Mouse (Mus musculus) adrenal gland, adult 8-10 months (tissue): ENCODE results near the gene Frmpd2. TPM values are rescaled to one million over a fixed set of nuclear protein-coding genes. Genes with fewer than 3 reads are reported as not detected.
A peak's percentile ranks its signal among the peaks of the same experiment; 100 is the strongest.
"Not testable (repeated sequence)": the region's sequence is repeated elsewhere in the genome, so short reads cannot be mapped to it uniquely, and the experiment has no call there.

Experiments
- DNase-seq: peaks from one replicate; pipeline ENCODE4 v3.0.0; 2022
- total RNA-seq, 4 experiments: library from RNA; stranded (reverse); gene quantifications; 2 replicates each; pipeline ENCODE4 v1.2.4; 2022

Frmpd2 gene
- total RNA-seq: under 1 TPM in 2 of 4 experiments, not detected in 2; 0.05 to 0.12 TPM

DNA sequence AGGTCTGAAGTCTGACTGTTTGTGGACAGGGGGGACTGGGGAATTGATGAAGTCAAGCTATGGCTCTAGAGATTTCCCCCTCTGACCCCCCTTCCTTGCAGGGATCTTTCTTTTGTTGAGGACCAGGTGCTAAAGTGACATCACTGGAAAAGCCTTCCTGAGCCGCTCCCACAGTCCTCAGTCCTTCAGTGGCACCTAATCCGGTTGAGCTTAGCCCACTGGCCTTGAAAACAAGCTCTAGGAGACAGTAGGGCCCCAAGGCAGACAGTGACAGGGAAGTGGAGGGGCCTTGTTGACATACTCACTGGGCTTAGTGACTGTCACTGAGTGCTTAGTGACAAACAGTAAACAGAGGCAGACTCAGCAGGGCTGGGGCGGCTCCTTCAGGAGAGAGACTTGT is at the start of gene Frmpd2:
Gene Frmpd2 (plus strand): TSS at position 366 of the 400 bp plus-strand sequence.
- no peak for DNase-seq

- no peak for DNase-seq
Observed at GRCm38 (mm10) chr14:33423003-33423402, 48.5 kb upstream of the Frmpd2 start.

- no peak for DNase-seq
Observed at GRCm38 (mm10) chr14:33424124-33424523, 47.4 kb upstream of the Frmpd2 start.

- DNase-seq: not testable (repeated sequence)
Observed at GRCm38 (mm10) chr14:33432485-33432884, 39.0 kb upstream of the Frmpd2 start.

GRCm38 (mm10) chr14:33443780-33444179 is 27.7 kb upstream of the Frmpd2 start:
- DNase-seq: no peak

DNA sequence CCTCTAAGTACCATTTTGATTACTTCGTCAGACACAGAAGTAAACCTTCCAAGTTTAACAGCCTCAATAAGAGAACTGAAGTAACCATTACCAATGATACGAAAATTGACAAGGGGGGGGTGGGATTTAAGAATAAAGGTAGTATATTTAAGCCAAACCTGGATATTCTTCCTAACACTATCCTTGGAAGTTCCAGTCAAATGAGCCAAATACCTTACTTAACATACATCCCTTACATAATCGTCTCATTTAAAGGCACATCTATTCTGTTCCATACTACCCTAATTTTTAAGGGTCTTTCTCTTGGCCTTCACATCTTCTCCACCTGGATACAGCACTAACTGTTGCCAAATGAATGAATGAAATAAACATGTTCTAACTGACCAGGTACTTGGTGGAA is 25.5 kb upstream of the Frmpd2 start:
- no peak for DNase-seq

DNA sequence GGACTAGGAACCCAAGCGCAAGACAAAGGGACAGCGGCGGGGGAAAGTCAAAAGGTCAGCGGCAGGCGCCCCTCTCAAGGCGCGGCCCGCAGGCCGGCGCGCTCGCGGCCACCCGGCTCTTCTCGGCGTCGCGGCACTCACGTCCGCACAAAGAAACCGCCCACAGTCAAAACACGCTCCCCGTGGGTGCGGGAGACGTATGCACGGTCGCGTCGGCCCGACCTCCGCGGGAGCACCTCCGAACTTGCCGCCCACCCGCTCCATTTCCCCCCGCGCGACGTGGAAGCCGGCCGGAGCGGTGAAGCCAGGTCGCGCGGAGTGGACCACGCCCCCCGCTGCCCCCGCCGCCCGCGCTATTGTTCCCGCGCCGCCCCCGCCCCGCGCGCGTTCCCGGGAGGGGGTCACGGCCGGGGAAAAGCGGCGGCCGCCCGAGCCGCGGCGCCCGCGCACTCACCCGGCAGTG is 24.9 kb upstream of the Frmpd2 start:
- DNase-seq: no peak

DNA sequence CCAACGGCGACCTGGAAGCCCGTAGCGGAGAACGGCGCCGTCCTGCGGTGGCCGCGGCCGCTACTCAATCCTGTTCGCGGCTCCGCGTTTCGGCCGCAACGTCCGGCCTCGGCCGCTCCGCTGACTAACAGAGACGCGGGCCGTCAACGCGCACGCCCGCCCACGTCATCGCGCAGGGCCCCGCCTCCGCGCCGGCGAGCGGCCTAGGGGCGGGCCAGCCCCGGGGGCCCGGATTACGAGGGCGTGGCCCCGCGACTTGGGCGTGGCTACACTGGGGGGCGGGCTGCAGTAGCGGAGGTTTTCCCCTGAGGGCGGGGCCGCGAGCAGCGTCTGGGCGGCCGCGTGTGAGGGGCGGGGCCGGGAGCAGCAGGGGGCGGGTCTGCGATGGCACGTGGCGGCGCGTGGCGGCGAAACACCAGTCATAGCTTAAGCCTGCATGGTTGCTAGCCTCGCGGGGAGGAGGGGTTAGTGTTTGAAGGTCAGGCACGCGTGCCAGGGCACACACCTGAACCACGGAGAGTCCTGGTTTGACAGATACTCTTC is 24.4 kb upstream of the Frmpd2 start, which contains the start of gene Mapk8:
Gene Mapk8 (minus strand): TSS at position 132 of the 543 bp plus-strand sequence.
- DNase-seq: peak; percentile 95

GRCm38 (mm10) chr14:33448276-33448675 is 23.2 kb upstream of the Frmpd2 start:
- no peak for DNase-seq

GRCm38 (mm10) chr14:33449296-33449840 is 22.1 kb upstream of the Frmpd2 start:
- no peak for DNase-seq

DNA sequence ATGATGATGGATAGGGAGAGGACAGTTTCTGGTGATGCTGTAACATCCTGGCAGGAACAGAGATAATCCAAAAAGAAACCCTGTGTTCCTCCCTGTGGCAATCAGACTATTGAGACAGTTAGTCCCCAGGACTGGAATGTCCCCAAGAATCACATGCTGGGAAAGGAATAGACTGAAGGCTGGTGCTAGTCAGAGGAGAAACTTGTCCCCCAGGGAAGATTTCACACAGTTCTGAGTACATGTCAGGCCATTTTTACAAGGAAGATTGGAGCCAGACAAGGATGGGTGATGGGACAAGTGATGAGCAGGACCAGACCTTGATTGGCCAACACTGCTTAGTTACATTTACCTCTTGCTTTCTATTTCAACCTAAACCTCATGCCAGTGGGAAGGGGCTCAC is 21.2 kb upstream of the Frmpd2 start:
- DNase-seq: no peak

DNA sequence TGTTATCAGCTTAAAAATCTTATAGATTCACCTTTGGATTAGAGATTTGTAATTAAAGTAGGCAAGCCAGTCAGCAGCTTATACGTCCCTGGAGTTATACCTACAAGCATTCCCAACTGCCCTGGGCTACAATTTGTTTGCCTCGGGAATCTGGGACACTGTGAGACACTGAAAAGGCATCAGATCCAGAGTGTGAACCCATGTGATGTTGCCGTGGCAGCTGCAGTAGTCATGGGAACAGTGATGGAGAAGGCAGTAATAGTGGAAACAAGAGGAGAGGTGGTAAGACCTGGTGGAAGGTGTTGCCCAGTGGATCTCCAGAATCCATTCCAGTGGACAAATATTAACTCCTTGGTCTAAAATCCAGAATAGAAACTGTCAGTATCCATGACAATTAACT is 7.8 kb upstream of the Frmpd2 start:
- no peak for DNase-seq

DNA sequence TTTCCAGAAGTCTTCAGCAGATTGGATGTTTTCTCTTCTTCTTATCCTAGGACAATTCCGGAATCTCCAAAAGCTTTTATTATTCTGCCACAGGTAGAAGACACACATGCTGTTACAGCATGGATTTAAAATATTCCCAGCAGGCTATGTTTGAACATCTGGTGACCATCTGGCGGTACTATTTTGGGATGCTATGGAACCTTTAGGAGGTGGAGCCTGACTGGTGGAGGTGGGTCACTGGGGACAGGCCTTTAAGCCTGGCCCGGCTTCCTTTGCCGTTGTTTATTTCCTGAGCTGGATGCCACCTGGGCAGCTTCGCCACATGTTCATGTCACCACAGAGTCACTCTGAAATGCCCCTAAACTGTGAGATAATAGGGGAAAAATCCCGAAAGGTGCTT is 3.7 kb upstream of the Frmpd2 start:
- no peak for DNase-seq

- DNase-seq: no peak
Observed at GRCm38 (mm10) chr14:33474461-33474860, 3.0 kb downstream of the Frmpd2 start.

DNA sequence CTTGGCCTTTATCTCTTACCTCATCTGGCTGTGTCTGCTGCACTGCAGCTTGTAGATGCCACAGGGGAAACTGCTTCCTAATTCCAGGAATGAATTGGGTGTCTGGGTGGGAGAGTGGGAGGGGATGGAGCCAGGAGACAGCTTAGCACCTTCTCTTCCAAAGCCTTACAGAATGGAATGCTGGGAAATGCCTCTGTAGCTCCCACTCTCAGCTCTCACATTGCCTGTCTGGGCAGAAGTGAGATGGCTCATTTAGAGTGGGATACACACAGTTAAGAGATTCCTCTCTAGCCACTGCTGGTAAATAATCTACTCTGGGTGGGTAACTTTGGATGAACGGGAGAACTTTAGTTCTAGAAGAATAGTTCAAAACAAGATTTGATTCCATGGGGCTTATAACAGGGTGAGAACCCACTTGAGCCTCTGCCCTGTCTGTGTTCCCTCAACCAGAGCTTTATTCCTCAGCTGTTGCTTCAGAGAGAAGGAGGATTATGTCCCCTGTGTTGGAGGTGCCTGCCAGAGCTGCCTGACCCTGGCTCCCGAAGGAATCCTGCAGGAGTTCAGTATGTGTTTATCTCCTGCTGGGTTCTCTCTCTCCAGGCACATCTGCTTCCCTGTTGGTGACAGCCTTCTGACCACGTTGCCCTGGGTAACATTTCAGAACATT is 4.7 kb downstream of the Frmpd2 start:
- no peak for DNase-seq

DNA sequence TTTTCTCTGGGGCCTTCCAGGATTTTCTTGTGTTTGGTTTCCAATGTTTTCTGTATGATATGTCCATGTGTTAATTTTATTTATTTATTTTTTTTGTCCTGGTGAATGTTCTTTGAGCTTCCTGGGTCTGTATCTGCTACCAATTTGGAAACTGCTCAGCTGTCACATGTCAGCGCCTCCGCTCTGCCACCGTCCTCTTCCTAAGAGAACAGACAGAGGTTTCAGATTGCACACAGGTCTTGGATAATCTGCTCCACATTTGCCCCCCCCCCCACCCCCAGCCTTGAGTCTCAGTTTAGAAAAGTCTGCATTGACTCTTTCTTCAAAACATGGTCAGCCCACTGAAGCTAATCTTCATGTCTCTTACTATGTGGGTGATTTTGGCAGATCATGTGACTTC is 10.5 kb downstream of the Frmpd2 start:
- DNase-seq: no peak

GRCm38 (mm10) chr14:33487805-33488550 is 16.5 kb downstream of the Frmpd2 start:
- DNase-seq: no peak

DNA sequence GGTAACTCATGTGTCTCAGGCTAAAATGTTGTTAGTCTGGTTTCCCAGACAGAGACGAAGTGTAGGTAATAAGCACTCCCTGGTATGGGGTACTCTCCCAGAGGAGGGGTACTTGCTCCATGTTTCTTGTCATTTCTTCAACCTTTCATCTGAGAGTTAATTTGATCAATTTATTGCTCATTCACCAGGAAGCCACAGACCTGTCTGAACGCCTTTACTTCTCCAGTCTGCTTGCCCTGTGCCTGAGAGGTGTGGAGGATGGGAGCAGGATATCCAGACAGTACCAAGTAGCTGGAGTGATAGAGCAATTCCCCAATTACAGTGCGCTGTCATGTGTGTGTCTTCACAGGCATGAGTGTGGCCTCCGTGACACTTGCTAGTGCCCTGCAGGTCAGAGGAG is 23.7 kb downstream of the Frmpd2 start:
- no peak for DNase-seq

DNA sequence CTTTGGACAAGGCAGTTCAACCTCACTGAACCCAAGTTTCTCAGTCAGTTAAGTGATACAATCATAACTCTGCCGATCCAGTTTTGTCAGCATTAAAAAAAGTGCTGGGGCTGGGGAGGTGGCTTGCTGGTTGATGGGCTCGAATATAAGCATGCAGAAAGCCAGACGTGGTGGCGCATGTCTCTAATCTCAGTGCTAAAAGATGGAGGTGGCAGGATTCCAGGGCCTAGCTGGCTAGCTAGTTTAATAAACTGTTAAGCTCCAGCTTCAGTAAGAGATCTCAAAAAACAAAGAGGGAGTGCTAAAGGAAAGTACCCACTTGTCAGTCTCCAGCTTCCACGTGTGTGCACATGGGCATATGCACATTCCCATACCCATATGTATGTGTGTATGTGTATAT is 25.9 kb downstream of the Frmpd2 start:
- DNase-seq: no peak

- DNase-seq: no peak
Observed at GRCm38 (mm10) chr14:33498849-33499248, 27.4 kb downstream of the Frmpd2 start.

GRCm38 (mm10) chr14:33500631-33501030 is 29.1 kb downstream of the Frmpd2 start:
- no peak for DNase-seq

DNA sequence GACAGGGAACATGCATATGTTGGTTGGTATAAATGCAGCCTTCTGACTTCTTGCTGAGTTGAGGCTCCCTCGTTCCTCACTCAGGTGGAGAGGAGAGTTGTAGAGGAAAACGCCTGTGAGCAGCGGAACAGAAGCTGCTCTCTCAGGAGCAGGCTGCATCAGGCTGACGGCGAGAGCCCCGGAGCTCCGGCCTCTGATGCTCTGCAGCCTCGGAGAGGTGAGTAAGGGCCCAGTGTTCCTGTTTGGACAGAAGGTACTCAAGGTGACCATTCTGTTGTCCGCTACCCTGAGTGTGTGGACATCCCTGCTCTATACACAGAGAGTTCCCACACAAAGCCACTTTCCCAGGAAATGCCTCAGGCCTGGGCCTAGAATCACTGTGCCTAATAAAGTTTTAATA is 31.8 kb downstream of the Frmpd2 start:
- no peak for DNase-seq

DNA sequence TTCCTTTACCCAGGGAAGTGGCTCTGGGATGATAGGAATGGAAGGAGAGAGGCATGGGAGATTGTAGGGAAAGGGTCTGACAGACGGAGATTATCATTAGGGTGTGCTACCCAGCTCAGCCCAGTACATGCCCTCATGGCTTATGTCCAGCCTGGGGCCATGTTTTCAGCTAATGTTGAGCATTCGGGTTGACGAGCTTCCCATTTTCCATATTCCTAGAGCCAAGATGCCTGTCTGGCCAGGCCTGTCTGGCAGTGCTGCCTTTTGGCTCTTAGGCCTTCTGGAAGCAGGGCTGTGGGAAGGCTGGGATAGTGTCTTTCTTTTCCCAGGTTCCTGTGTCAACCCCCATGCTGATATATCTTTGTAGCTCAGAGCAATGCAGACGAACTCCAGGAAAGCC is 35.2 kb downstream of the Frmpd2 start:
- DNase-seq: no peak
